Mouse (Mus musculus) spleen, adult 18-20 months (tissue): ENCODE measurements around the gene Cyp17a1.

Source experiments
- DNase-seq, 2 experiments: peaks; one replicate each; pipeline ENCODE4 v3.0.0; 2022; ENCODE audit warnings: mixed read lengths in 2 of 2

Gene Cyp17a1

DNA sequence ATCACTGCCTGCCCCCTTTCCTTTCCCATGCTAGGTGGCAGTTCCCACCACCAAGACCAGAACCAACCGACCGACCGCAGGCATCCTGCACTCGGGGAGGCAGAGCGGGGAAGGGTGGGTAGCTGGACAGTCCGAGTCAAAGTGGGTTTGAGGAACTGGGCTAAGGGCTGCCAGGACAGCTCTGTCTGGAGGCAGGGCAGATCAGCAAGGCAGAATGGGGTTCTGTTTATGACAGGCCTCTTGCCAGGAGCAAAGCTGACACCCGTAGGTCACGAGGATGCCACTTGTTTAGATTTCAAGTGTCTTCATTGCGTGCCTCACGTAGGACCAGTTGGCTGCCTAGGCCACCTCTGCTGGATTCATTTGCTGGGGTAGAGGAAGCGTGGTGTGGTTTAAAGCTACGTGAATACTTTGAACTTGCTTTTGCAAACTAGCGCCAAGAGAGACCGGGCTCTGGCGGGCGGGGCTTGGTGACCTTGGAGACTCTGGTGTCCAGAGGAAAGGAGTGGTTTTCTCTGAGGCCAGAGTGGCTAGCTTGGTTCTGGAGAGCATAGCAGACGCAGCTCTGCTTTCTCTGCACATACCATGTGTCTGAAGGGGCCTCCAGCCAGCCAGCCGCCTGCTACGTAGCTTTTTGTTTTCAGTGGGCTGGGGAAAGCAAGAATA lies 31.4 kb downstream of the Cyp17a1 start:
- no peak for DNase-seq

GRCm38 (mm10) chr19:46640780-46641179 lies 32.2 kb downstream of the Cyp17a1 start:
- DNase-seq: no peak

- DNase-seq: no peak
These were observed 33.5 kb downstream of the Cyp17a1 start for GRCm38 (mm10) chr19:46639496-46639895.

DNA sequence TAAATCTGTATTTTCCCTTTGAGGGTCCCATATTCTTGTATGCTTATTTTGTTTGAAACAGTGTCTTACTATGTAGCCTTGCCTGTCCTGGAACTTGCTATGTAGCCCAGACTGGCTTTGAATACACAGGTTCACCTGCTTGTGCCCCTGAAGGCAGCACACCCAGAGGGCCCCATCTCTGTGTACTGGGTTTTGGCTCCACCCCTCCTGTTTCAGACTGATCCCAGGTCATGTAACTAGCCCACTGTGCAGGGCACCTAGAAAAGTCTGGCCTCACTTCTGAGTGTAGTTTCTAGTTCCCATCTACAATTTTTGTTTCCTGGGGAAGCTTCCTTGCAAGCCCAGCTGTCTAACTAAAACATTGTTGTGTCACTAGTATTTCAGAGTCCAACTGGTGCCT lies 33.9 kb downstream of the Cyp17a1 start:
- DNase-seq: no peak

GRCm38 (mm10) chr19:46637598-46637997 lies 35.4 kb downstream of the Cyp17a1 start:
- no peak for DNase-seq

- DNase-seq: no peak
These were observed 37.2 kb downstream of the Cyp17a1 start for GRCm38 (mm10) chr19:46635766-46636165.

GRCm38 (mm10) chr19:46631637-46632036 lies 41.3 kb downstream of the Cyp17a1 start:
- no peak for DNase-seq

- no peak for DNase-seq
These were observed 43.2 kb downstream of the Cyp17a1 start for GRCm38 (mm10) chr19:46629807-46630206.

DNA sequence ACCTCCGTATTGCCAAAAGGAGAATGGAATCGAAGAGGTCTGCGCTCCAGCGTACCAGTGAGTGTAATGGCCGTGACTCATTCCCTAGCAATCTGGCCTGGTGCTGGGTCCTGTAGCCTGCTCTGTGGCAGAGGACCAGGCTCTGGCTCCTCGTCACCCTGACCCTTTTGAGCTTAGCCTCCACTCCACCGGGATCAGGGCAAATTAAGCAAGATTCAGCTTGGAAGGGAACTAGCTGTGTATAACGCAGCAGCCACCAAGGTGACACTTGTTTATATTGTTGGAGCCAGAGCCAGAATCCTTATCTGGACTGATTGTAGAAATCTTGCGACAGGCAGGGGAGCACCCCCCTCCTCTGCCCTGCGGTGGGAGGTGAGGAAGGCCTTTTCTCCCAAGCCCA lies 44.6 kb downstream of the Cyp17a1 start:
- no peak for DNase-seq

- DNase-seq: no peak
These were observed 47.5 kb downstream of the Cyp17a1 start for GRCm38 (mm10) chr19:46625519-46625918.

- DNase-seq: no peak
These were observed 48.0 kb downstream of the Cyp17a1 start for GRCm38 (mm10) chr19:46625015-46625414.

DNA sequence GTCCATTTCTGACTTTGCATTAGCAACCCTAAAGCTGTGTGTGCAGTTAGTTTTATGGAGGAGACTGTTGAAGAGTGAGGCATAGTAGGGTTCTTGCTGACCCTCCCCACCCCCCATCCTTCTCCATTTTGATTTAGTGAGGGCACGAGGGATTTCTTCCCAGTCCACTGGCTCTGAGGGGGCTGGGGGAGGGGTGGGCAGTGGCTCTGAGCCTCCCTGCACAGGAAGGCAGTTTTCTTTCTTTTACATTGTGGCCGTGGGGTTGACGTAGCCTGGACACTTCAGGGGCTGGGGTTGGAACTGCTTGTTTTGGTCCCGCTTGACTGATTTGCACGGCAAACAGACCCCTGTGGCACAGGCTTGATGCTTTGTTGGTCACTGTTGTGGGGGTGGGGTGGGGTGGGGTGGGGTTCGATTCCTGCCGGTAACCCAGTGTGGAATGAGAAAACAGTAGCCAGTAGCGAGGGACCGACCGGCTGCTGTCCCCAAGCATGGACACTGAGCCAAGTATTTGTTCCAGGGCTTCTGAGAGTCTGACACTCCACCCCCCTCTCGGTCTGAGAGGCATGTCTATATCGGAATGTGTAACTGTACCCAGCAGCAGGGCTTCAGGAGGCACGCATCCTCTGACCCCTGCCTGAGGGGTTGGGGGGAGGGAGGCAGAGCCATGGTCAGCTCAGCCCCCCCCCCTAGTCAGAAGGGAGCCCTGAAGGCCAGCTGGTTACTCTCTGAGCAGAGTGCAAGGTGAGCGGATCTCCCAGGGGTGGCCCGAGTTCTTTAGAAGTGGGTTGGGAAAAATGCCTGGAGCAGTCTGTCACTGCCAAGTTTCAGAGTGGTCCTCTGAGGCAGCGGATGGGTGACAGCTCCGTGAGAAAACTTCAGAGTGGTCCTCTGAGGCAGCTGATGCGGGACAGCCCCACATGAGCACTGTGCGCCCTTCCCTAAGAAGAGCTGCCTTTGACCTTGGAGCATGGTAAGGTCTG lies 48.9 kb downstream of the Cyp17a1 start:
- DNase-seq: no peak

- no peak for DNase-seq
These were observed 49.7 kb downstream of the Cyp17a1 start for GRCm38 (mm10) chr19:46623194-46623667.

- DNase-seq: no peak
These were observed 50.2 kb downstream of the Cyp17a1 start for GRCm38 (mm10) chr19:46622659-46623193.

DNA sequence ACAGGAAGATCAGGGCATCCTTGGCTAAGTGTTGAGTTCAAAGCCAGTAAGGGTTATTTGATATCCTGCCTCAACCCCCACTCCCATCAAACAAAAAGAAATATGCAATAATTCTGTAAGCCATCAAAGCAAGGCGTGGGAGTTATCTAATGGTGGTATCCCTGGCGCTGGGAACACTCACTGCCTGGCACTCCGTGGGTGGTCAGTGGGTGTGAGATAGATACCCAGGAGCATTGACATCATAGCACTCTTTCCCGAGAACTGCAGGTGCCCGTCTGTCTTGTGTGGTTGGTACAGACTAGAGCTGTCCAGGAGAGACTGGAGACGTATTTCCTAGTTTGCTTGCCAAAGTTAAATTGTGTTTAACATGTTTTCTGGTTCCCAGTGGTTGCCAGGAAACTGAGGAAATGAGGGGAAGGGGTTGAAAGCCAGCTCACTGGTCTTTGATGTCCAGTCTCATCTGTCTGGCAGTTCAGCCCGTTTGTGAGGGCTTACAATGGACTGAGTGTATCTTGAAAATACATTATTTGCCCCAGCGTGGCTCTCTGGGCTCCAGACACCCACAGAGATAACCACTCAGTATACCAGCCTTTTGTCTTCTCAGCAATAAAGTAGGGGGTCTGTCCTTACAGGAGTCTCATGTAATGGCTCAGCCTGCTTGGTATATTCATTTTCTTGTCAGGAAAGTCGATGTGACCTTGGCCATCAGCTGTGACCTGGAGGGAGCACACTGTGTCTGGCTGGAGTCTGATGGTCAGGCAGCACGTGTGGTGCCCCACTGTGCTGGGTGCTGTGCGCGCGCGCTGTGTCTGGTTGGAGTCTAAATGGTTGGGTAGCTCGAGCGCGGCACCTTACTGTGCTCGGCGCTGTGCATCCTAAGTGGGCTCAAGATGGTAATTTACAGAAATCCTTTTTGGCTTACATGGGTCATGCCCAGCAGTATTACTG lies 51.5 kb downstream of the Cyp17a1 start:
- no peak for DNase-seq

DNA sequence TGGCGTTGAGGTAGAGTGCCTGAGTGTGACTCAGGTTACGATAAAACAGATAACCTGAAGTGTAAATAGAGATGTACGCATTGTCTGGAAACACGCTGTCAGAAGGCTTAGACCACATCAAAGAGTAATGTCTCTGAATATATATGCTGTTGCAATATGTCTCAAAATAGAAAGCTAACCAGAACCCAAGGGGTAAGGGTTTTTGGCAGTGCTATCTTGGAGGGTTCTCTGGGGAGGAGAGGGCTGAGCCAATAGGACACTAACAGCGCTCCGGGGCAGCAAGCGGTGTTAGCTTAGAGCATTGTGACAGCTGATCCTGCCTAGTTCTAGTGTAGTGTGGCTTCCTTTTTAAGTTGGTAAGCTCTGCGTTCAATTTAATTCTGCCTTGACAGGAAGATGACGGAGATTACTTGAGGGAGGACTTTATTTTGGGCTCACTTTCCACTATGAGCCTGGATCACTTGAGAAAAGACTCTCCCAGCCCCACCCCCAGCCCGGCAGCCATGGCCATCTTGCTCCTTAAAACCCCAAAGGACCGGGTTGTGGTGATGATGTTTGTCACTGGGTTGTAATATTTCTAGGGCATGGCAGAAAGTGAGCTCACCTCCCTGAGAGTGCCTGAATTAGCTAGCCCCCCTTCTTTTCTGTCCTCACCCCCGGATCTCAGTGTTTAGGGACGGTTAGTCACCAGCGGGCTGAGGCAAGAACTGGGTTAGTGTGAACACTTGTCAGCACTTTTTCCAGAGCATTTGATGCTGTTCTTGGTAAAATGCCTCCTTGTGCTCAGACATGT lies 52.8 kb downstream of the Cyp17a1 start:
- DNase-seq: no peak

- DNase-seq: no peak
These were observed 53.5 kb downstream of the Cyp17a1 start for GRCm38 (mm10) chr19:46619518-46619917.

DNA sequence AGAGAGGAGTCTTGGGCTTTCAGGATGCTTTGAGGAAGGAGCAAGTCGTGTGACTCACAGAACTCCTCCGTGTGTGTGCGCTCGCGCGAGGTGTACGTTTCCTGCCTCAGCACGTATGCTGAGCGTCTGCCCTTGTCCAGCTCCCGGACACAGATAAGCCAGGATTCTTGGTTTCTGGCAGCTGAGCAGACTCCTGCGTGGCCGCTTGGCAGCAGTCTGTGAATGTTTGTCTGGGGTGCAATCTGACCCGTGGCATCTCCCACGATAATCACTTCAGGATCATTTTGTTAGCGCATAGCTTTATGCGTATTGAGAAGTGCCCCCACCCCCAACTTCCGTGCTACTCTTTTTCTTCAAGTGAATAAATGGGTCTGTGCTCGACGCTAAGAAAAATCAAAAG lies 54.0 kb downstream of the Cyp17a1 start:
- DNase-seq: no peak

- DNase-seq: no peak
These were observed 54.6 kb downstream of the Cyp17a1 start for GRCm38 (mm10) chr19:46618322-46618721.

DNA sequence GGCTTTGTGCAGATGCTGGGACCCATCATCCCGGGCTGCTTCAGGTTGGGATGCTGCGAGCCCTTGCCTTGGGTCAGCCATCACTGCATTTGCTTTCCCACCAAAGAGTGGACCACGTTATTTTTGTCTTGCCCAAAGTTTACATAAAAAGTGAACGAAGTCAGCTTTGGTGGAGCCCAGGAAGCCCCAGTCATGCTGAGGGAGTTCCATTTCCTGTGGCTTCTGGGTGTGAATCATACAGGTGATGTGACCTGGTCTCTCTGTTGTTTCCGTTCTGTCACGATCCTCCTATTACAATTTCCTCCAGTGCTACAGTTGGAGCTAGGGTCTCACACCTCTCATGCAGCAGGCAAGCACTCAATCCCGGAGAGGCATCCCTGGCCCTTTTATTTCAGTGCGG lies 55.6 kb downstream of the Cyp17a1 start:
- DNase-seq: no peak
